Mouse (Mus musculus) myocyte (in vitro differentiated cells): ENCODE measurements at regions not wholly inside any gene's neighbourhood (a gene's known extent, or its start where the extent isn't known, plus 50 kb on each side); places are given as distances from the start of the nearest gene placed in this dataset.

Experiments
- CEBPB ChIP-seq: IDR thresholded peaks from 2 replicates; pipeline ENCODE4 v1.6.1; 2011; ENCODE audit warnings: mild to moderate bottlenecking, moderate library complexity; ENCODE audit not compliant: poor library complexity, insufficient read depth, severe bottlenecking
- E2F4 ChIP-seq: IDR thresholded peaks from one replicate; pipeline ENCODE4 v1.6.1; 2011; ENCODE audit warnings: mild to moderate bottlenecking, control low read depth, moderate library complexity; ENCODE audit not compliant: insufficient read depth
- MAX ChIP-seq: IDR thresholded peaks from one replicate; pipeline ENCODE4 v1.6.1; 2011; ENCODE audit warnings: low read depth, mild to moderate bottlenecking, control low read depth
- POLR2A ChIP-seq: IDR thresholded peaks from one replicate; pipeline ENCODE4 v1.6.1; 2011; ENCODE audit warnings: low read depth, mild to moderate bottlenecking, control low read depth, moderate library complexity; ENCODE audit not compliant: insufficient read length
- REST ChIP-seq: IDR thresholded peaks from one replicate; pipeline ENCODE4 v1.6.1; 2011; ENCODE audit warnings: mild to moderate bottlenecking, control low read depth, moderate library complexity; ENCODE audit not compliant: insufficient read depth, insufficient read length
- USF1 ChIP-seq: IDR thresholded peaks from one replicate; pipeline ENCODE4 v1.6.1; 2011; ENCODE audit warnings: low read depth, mild to moderate bottlenecking, control low read depth, moderate library complexity

GRCm38 (mm10) chr10:96253671-96254070 is 117.3 kb downstream of the Gm5426 start:
- TF ChIP-seq MAX (no peak), REST (no peak), POLR2A (no peak), USF1 (no peak), E2F4 (no peak), CEBPB (no peak)
